In the genomic region with DNA sequence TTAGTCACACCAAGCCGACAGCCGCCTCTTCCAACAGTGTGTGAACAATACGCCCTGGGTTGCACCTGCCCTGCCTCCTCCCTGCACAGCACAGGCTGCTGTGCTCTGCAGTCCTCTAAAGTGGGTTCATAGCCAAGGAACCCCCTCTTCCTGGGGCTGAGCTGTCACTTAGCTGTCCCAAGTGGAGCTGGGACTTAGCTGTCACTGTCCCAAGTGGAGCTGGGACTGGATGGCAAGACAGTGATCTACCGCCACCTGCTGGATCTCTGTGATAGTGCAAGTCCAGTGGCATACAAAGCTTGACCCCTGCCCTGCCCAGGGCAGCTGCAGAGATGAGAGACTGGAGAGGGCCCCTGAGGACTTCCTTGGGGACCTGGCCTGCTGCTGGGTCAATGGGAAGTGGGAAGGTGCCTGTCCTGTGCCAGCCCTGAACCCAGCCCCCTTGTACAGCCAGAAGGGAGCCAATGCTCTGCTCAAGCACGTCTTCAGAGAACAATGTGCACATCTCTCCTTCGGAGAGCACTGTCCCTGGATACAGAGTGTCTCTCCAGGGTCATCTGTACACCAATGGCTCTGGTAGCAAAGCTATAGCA, we compare ENCODE assay signal across 8 mouse cellular contexts.
DNase-seq lines count a peak whose midpoint lies in the region; ATAC-seq and TF ChIP-seq lines count a peak whose summit lies in the region.

No protein-coding gene starts in this region.

- H3K27me3 ChIP-seq in C2C12 (ENCODE audit: control insufficient read depth, insufficient read depth, insufficient read length), result no peaks in the 10 kb centered on the region

- no peaks in the 10 kb centered on the region for H3K79me3 ChIP-seq in C2C12 (ENCODE audit: low read depth)

- H3K79me2 ChIP-seq in C2C12 (ENCODE audit: control insufficient read depth, insufficient read depth), result no peaks in the 10 kb centered on the region

- peaks cover 19% of the 10 kb centered on the region for H3K4me1 ChIP-seq in lung, adult 2 months (ENCODE audit: control insufficient read depth, insufficient read depth, low read length)

- DNase-seq in adrenal gland, adult 2 months, result peak; percentile 75
- peak; percentile 56 for DNase-seq in embryo, embryonic 11.5 days (ENCODE audit: low read depth, low spot score)
- peak; percentile 84 for DNase-seq in heart, adult 8-10 months (ENCODE audit: low spot score)
- DNase-seq in kidney, adult 9 months, result peak; percentile 83
- DNase-seq in lung, adult 2 months, result peak; percentile 80
- DNase-seq in thymus, postnatal 36 days, result peak; percentile 59 to 60

- TF ChIP-seq CTCF in C2C12 (IDR thresholded peaks at IDR 0.05; ENCODE audit: control insufficient read depth, insufficient read depth, insufficient read length), result peak; percentile 43
- TF ChIP-seq CTCF in lung, adult 2 months (IDR thresholded peaks at IDR 0.05; ENCODE audit: insufficient read depth, low read length), result peak; percentile 99

- ATAC-seq in neutrophil, adult 5-6 weeks (ENCODE audit: extremely low read depth, insufficient number of reproducible peaks, low FRiP score, poor library complexity, severe bottlenecking), result 0 out of 2 replicates have a peak, but pooled peaks have one; percentile 23

- H3K4me3 ChIP-seq in C2C12 (ENCODE audit: insufficient read depth, poor library complexity, severe bottlenecking), result no peak overlapping the region
- no peak overlapping the region for H3K4me3 ChIP-seq in lung, adult 2 months (replicated peaks; ENCODE audit: extremely low read depth, low read depth, low read length)

- TF ChIP-seq POLR2A in lung, adult 2 months (IDR thresholded peaks at IDR 0.05; ENCODE audit: borderline replicate concordance, extremely low read depth, low read depth, low read length), result no peak

- no peaks in the 10 kb centered on the region for H3K36me3 ChIP-seq in C2C12 (ENCODE audit: control insufficient read depth, insufficient read depth)

- no peak overlapping the region for H3ac ChIP-seq in C2C12 (ENCODE audit: control insufficient read depth, insufficient read length, low read depth)

- WGBS in lung, adult 2 months, result 60% methylated on average over 6 of the region's 6 CpGs

TF ChIP-seq in C2C12, 6 proteins besides CTCF, POLR2A, EP300 and RAD21:
- TF ChIP-seq MAX (IDR thresholded peaks at IDR 0.05) (no peak), CEBPB (IDR thresholded peaks at IDR 0.05; ENCODE audit: low read depth) (no peak), MYOD1 (IDR thresholded peaks at IDR 0.05; ENCODE audit: control insufficient read depth, insufficient read length, low read depth) (no peak), FOSL1 (IDR thresholded peaks at IDR 0.05; ENCODE audit: insufficient read depth, low read length, poor library complexity, severe bottlenecking) (no peak), MYOG (IDR thresholded peaks at IDR 0.05; ENCODE audit: control insufficient read depth, extremely low read depth, insufficient read length) (no peak), USF1 (IDR thresholded peaks at IDR 0.05; ENCODE audit: low read depth) (no peak)
